Mouse (Mus musculus) heart, embryonic 14.5 days (tissue): Measurements from ENCODE around the gene Fam243. TPM values are rescaled to one million over a fixed set of nuclear protein-coding genes. Genes with fewer than 3 reads are reported as not detected.

ENCODE experiments used
- ATAC-seq: fragments of 200-750 bp; cut with Nextera tagmentation; 2 replicates; pipeline ENCODE4 v1.8.0; 2017; ENCODE audit warnings: low read depth, moderate TSS enrichment; ENCODE audit not compliant: insufficient number of reproducible peaks, insufficient read depth, low FRiP score
- H3K27ac ChIP-seq, 2 experiments: fragments of 200-500 bp in 1 of 2; fragments of 300-500 bp in 1 of 2; sonication (generic) in 1 of 2; replicated peaks in 1 of 2; 2 replicates each; pipeline ENCODE4 v1.5.1; 2012 to 2014; ENCODE audit warnings: low read depth in 2 of 2, low read length in 2 of 2, control low read depth in 1 of 2, mild to moderate bottlenecking in 1 of 2, mixed read lengths in 1 of 2; ENCODE audit not compliant: control insufficient read depth in 1 of 2, insufficient read depth in 1 of 2
- H3K27me3 ChIP-seq: fragments of 300-500 bp; sonication (generic); 2 replicates; pipeline ENCODE4 v1.6.1; 2014; ENCODE audit warnings: mild to moderate bottlenecking, low read length, control low read depth; ENCODE audit not compliant: control insufficient read depth, insufficient read depth
- H3K36me3 ChIP-seq: fragments of 300-500 bp; sonication (generic); 2 replicates; pipeline ENCODE4 v1.6.1; 2014; ENCODE audit warnings: mild to moderate bottlenecking, control low read depth, low read length, mixed read lengths; ENCODE audit not compliant: control insufficient read depth, insufficient read depth
- H3K4me1 ChIP-seq, 2 experiments: fragments of 200-500 bp in 1 of 2; fragments of 300-500 bp in 1 of 2; sonication (generic) in 1 of 2; 2 replicates each; pipeline ENCODE4 v1.6.1; 2012 to 2014; ENCODE audit warnings: low read length in 2 of 2, control low read depth in 1 of 2, mixed read lengths in 1 of 2; ENCODE audit not compliant: control insufficient read depth in 2 of 2, insufficient read depth in 2 of 2
- H3K4me2 ChIP-seq: fragments of 300-500 bp; sonication (generic); 2 replicates; pipeline ENCODE4 v1.6.1; 2014; ENCODE audit warnings: mild to moderate bottlenecking, low read length
- H3K4me3 ChIP-seq, 2 experiments: fragments of 200-500 bp in 1 of 2; fragments of 300-500 bp in 1 of 2; sonication (generic) in 1 of 2; 2 replicates each; pipeline ENCODE4 v1.5.1; 2012 to 2014; ENCODE audit warnings: low read length in 2 of 2, mild to moderate bottlenecking in 2 of 2, control low read depth in 1 of 2, low read depth in 1 of 2, moderate library complexity in 1 of 2; ENCODE audit not compliant: control insufficient read depth in 1 of 2, insufficient read depth in 1 of 2
- H3K9ac ChIP-seq: fragments of 300-500 bp; sonication (generic); 2 replicates; pipeline ENCODE4 v1.6.1; 2014; ENCODE audit warnings: mild to moderate bottlenecking, low read length
- H3K9me3 ChIP-seq: fragments of 300-500 bp; sonication (generic); 2 replicates; pipeline ENCODE4 v1.6.1; 2016; ENCODE audit warnings: low read length, control low read depth; ENCODE audit not compliant: control insufficient read depth
- WGBS: fragments of 180-500 bp; shearing (Covaris S2); extraction: QIAGEN DNeasy Blood & Tissue Kit; methylation state at CpG from one replicate; pipeline ENCODE4 v1.1.7; 2014; 5-methylcytosine and 5-hydroxymethylcytosine counted together
- polyA plus RNA-seq: library from polyadenylated mRNA; unstranded; fragments of >200 nt; fragmentation: Nextera tagmentation; extraction: Ambion mirVana; gene quantifications from 2 replicates; pipeline ENCODE4 v1.2.1, GENCODE M21; 2014

Fam243 gene
- polyA plus RNA-seq, 1 experiment from 2014 or later, result not detected

GRCm38 (mm10) chr16:92345177-92345576 is 23.9 kb upstream of the Fam243 start:
- peak overlapping the region; percentile 59; the same call in 1 of the 2 replicates for H3K9ac ChIP-seq
- peak overlapping the region; percentile 96 to 99 for H3K27ac ChIP-seq
- peaks cover 35 to 43% of the 10 kb centered on the region in 2 experiments for H3K4me1 ChIP-seq
- peak; percentile 80 for ATAC-seq
- no peaks in the 10 kb centered on the region for H3K9me3 ChIP-seq
- peaks cover 7% of the 10 kb centered on the region for H3K36me3 ChIP-seq
- H3K4me3 ChIP-seq, result no peak overlapping the region
- H3K4me2 ChIP-seq, result no peak overlapping the region
- H3K27me3 ChIP-seq, result no peaks in the 10 kb centered on the region
- WGBS, result 2% methylated on average over 11 of the region's 11 CpGs

GRCm38 (mm10) chr16:92340612-92341511 is 19.6 kb upstream of the Fam243 start:
- Histone ChIP-seq H3K4me3 (peak overlapping the region; percentile 26 to 37; a peak in 3 of 4 replicates), H3K4me2 (peak overlapping the region; percentile 61), H3K9me3 (no peaks in the 10 kb centered on the region), H3K9ac (peak overlapping the region; percentile 62), H3K27me3 (0 out of 2 replicates have a peak, but pooled peaks cover under 1% of the 10 kb centered on the region), H3K4me1 (peaks cover 31 to 33% of the 10 kb centered on the region in 2 experiments), H3K27ac (peak overlapping the region; percentile 89 to 95), H3K36me3 (no peaks in the 10 kb centered on the region)
- peak; percentile 51; the same call in 1 of the 2 replicates for ATAC-seq
- WGBS, result 11% methylated on average over 27 of the region's 27 CpGs

- Histone ChIP-seq H3K36me3 (no peaks in the 10 kb centered on the region), H3K4me1 (peaks cover 22 to 23% of the 10 kb centered on the region in 2 experiments), H3K27me3 (0 out of 2 replicates have a peak, but pooled peaks cover 3% of the 10 kb centered on the region), H3K4me2 (no peak overlapping the region), H3K9ac (no peak overlapping the region), H3K9me3 (no peaks in the 10 kb centered on the region), H3K27ac (no peak overlapping the region), H3K4me3 (no peak overlapping the region)
- no peak for ATAC-seq
- WGBS, result 9% methylated on average over 9 of the region's 9 CpGs
Observed at GRCm38 (mm10) chr16:92336280-92336679, 15.0 kb upstream of the Fam243 start.

- H3K27me3 ChIP-seq, result 0 out of 2 replicates have a peak, but pooled peaks cover 3% of the 10 kb centered on the region
- H3K36me3 ChIP-seq, result no peaks in the 10 kb centered on the region
- H3K9ac ChIP-seq, result no peak overlapping the region
- H3K4me1 ChIP-seq, result peaks cover 7 to 11% of the 10 kb centered on the region in 2 experiments
- no peak for ATAC-seq
- no peak overlapping the region for H3K27ac ChIP-seq
- no peaks in the 10 kb centered on the region for H3K9me3 ChIP-seq
- H3K4me3 ChIP-seq, result no peak overlapping the region
- H3K4me2 ChIP-seq, result no peak overlapping the region
- 66% methylated on average over 9 of the region's 9 CpGs for WGBS
Observed at GRCm38 (mm10) chr16:92334600-92334999, 13.4 kb upstream of the Fam243 start.

GRCm38 (mm10) chr16:92330966-92331365 is 9.7 kb upstream of the Fam243 start:
- H3K27ac ChIP-seq, result peak overlapping the region; percentile 40 to 65; a peak in 3 of 4 replicates
- WGBS, result 45% methylated on average over 5 of the region's 5 CpGs

GRCm38 (mm10) chr16:92327911-92328310 is 6.7 kb upstream of the Fam243 start:
- Histone ChIP-seq H3K9ac (no peak overlapping the region), H3K27me3 (no peaks in the 10 kb centered on the region)
- 87% methylated on average over 10 of the region's 10 CpGs for WGBS

More at GRCm38 (mm10) chr16:92330966-92331365, 9.7 kb upstream of the Fam243 start:
- Histone ChIP-seq H3K36me3 (no peaks in the 10 kb centered on the region), H3K9ac (no peak overlapping the region), H3K9me3 (no peaks in the 10 kb centered on the region), H3K4me3 (no peak overlapping the region), H3K27me3 (0 out of 2 replicates have a peak, but pooled peaks cover 3% of the 10 kb centered on the region), H3K4me2 (no peak overlapping the region), H3K4me1 (peaks cover 3 to 7% of the 10 kb centered on the region in 2 experiments; a peak in 2 of 4 replicates)
- ATAC-seq, result no peak

GRCm38 (mm10) chr16:92325062-92325406 is 3.8 kb upstream of the Fam243 start:
- no peak overlapping the region for H3K4me2 ChIP-seq
- WGBS, result 46% methylated on average over 1 of the region's 1 CpGs
- H3K9me3 ChIP-seq, result no peaks in the 10 kb centered on the region
- no peak overlapping the region for H3K4me3 ChIP-seq
- ATAC-seq, result no peak
- H3K27ac ChIP-seq, result no peak overlapping the region
- H3K27me3 ChIP-seq, result no peaks in the 10 kb centered on the region
- H3K9ac ChIP-seq, result no peak overlapping the region
- peaks cover 0 to 2% of the 10 kb centered on the region in 2 experiments; a peak in 1 of 4 replicates for H3K4me1 ChIP-seq
- no peaks in the 10 kb centered on the region for H3K36me3 ChIP-seq

More at GRCm38 (mm10) chr16:92327911-92328310, 6.7 kb upstream of the Fam243 start:
- H3K27ac ChIP-seq, result no peak overlapping the region
- H3K36me3 ChIP-seq, result no peaks in the 10 kb centered on the region
- H3K9me3 ChIP-seq, result no peaks in the 10 kb centered on the region
- H3K4me3 ChIP-seq, result no peak overlapping the region
- H3K4me1 ChIP-seq, result peaks cover 1 to 6% of the 10 kb centered on the region in 2 experiments; a peak in 2 of 4 replicates
- no peak overlapping the region for H3K4me2 ChIP-seq
- ATAC-seq, result no peak
